Mouse (Mus musculus) brain, embryonic 14.5 days (tissue): ENCODE measurements around the gene Cacng7. TPM values are rescaled to one million over a fixed set of nuclear protein-coding genes. Genes with fewer than 3 reads are reported as not detected.

Source experiments
- DNase-seq: peaks from one replicate; pipeline ENCODE4 v3.0.0-alpha.2; 2011; ENCODE audit warnings: low read depth
- CTCF ChIP-seq: fragments of 200-500 bp; IDR thresholded peaks from 2 replicates; pipeline ENCODE4 v1.5.1; 2012; ENCODE audit warnings: inconsistent platforms, mild to moderate bottlenecking, moderate library complexity, borderline replicate concordance; ENCODE audit not compliant: insufficient read depth, insufficient read length; ENCODE audit errors: extremely low read depth
- POLR2A ChIP-seq: fragments of 200-500 bp; IDR thresholded peaks from 2 replicates; pipeline ENCODE4 v1.6.1; 2012; ENCODE audit warnings: mild to moderate bottlenecking, inconsistent platforms, borderline replicate concordance; ENCODE audit not compliant: poor library complexity, insufficient read depth, insufficient read length, severe bottlenecking; ENCODE audit errors: extremely low read depth
- polyA plus RNA-seq: library from polyadenylated mRNA; depleted of rRNA; stranded (reverse); fragments of >200 nt; gene quantifications from 2 replicates; pipeline ENCODE4 v1.2.3, GENCODE M21; 2012

Gene Cacng7
- polyA plus RNA-seq, 1 experiment, result 171 TPM

DNA sequence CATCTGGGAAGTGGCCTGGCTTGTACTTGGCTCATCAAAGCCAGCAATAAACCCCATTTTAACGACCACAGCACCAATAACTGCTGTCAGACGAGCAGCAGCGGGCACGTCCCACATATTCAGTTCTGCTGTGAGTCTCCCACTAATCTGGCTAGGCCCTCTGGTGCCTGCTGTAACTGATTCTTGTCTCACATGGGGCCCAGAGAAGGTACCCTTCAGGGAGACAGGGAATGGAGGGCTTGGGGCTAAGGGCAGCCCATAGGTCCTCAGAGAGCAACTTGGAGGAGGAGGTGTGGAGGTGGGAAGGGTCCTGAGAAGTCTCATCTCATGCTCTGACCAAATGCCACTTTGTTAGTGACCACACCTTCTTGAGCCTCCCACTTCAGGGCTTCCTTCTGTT lies 24.1 kb upstream of the Cacng7 start:
- TF ChIP-seq POLR2A, result no peak
- TF ChIP-seq CTCF, result no peak
- no peak for DNase-seq

DNA sequence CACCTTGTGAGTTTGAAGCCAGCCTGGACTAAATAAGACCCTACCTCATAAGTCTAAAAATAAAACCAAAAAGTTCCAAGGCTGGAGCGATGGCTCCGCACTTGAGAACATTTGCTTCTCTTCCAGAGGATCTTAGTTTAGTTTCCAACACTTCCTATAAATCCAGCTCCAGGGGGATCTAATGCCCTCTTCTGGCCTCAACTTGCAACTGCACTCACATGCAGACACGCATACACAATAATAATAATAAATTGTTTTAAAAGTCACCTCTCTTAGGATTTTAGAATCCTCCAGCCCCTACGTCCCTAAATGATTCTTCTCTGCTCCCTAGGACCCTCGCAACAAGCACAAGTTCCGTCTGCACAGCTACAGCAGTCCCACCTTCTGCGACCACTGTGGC lies 22.5 kb upstream of the Cacng7 start:
- no peak for TF ChIP-seq POLR2A
- TF ChIP-seq CTCF, result no peak
- no peak for DNase-seq

DNA sequence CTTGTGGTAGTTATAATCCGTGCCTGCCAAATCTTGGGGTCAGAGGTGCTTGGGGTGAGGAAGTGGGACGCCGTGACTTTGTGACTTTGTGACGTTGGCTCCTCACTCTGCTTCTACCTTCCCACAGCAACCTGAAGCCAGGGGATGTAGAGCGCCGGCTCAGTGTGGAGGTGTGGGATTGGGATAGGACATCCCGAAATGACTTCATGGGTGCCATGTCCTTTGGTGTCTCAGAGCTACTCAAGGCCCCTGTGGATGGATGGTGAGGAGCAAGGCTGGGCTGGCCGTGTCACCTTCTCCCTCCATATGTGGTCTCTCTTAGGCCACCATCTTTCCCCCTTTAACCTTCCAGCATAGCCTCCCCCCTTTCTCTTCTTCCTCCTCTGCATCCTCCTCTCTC lies 19.2 kb upstream of the Cacng7 start:
- no peak for TF ChIP-seq CTCF
- no peak for TF ChIP-seq POLR2A
- no peak for DNase-seq

DNA sequence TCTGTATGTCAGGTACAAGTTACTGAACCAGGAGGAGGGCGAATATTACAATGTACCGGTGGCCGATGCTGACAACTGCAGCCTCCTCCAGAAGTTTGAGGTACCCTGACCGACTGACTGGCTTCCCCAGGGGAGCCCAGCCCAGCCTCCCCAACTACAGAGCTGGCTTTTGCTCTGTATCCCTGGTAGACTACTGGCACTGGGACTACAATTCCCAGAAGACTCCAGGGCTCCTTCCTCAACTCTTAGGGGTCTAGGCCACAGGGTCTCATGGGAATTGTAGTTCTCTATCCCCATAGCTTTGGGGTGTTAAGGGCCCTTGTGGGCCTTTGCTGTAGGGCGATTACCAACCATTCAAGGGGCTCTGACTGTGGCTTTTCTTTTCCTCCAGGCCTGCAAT lies 18.6 kb upstream of the Cacng7 start:
- TF ChIP-seq POLR2A (no peak), CTCF (no peak)
- peak; percentile 61 for DNase-seq

DNA sequence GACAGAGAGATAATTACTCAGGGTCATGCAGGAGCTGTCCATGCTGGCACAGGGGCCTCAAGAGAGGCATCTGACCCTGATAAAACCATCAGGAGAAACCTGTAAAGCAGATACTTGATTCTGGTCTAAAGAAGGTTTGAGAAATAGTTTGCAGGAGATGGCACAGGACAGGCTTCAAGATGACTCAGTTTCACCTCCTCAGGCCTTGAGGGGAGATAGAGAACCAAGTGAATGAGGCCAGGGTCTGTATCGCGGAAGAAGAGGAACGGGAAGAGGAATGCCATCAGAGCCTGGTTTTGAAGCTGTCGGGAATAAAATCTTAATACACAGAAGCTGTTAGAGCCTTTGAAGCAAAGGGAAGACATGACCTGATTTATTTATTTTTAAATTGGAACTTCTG lies 15.1 kb upstream of the Cacng7 start:
- TF ChIP-seq POLR2A (no peak), CTCF (no peak)
- DNase-seq, result no peak

DNA sequence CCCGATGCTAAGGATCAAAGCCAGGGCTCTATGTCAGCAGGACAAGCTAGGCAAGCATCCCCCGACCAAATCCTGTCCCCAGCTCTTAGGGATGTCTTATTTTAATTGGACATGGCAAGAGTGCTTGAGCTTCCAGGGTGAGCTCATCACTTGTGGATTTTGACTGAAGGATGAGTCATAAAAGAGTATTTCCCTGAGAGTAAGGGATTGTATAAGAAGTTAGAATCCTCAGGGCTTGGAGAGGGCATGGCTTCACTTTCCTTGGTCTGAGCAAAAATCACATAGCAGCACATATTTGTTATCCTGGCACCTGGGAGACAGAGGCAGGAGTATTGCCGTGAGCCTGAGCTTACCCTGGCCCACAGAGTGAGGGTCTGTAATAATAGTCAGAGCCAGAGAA lies 11.9 kb upstream of the Cacng7 start:
- DNase-seq, result no peak
- TF ChIP-seq CTCF (no peak), POLR2A (no peak)

DNA sequence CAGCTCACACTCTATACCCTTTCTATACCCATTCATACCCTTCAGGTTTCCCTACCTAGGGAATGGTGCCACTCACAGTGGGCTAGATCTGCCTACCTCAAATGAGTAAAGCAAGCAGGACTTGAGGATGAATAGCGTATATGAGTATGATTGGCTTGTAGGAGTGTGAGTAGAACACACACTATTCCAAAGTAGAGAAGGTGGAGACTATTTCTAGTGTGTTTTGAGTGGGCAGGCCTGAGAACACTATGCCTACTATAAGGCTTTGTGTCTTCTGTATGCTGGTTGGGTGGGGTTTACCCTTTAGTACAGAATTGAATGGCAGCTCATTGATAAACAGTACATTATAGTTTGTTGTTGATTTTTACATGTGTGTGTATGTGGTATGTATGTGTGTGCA lies 8.9 kb upstream of the Cacng7 start:
- TF ChIP-seq CTCF, result no peak
- TF ChIP-seq POLR2A, result no peak

DNA sequence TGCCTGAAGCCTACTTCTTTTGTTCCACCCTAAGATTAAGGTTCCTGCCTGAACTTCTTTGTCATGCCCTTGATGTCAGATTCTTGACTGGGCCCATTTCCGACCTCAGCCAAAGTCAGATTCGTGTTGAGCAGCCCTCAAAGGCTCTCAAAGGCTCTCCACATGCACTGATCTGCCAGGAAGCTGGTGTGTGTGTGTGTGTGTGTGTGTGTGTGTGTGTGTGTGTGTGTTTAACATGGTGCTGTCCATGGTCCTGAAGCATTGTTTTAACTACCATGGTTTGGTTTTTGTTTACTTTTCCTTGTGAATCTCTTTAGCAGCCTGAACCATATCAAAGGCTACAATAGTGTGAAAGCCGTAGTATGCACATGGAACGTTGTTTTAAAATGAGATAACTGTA lies 4.8 kb upstream of the Cacng7 start:
- no peak for TF ChIP-seq CTCF
- TF ChIP-seq POLR2A, result no peak
- DNase-seq, result no peak

More for the DNA sequence above, 8.9 kb upstream of the Cacng7 start:
- DNase-seq, result no peak

DNA sequence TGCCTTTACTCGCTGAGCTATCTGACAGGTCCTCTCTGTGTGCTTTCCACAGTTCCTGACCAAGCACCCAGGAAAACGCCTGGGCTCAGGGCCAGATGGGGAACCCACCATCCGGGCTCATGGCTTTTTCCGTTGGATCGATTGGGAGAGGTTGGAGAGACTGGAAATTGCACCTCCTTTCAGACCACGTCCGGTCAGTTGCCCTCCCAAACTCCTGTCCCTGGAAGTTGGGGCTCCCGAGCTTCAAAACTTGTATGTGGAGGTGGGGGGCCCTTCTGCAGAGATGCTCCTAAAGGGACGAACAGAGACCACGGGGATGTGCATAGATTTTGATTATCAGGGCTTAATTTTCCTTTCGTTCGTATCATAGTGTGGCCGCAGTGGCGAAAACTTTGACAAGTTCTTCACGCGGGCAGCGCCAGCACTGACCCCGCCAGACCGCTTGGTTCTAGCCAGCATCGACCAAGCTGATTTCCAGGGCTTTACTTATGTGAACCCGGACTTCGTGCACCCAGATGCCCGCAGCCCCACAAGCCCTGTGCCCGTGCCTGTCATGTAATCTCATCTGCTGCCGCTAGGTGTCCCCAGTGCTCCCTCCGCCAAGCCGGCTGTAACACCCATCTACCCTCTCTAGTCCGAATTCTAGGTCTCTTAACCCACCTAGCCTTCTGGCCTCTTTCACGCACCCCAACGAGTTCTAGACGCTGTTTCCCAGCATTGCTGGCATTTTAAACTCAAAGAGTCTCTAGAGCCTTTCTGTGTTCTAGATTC lies 2.8 kb upstream of the Cacng7 start:
- peak; percentile 85 for DNase-seq
- TF ChIP-seq POLR2A (no peak), CTCF (peak; percentile 98)

DNA sequence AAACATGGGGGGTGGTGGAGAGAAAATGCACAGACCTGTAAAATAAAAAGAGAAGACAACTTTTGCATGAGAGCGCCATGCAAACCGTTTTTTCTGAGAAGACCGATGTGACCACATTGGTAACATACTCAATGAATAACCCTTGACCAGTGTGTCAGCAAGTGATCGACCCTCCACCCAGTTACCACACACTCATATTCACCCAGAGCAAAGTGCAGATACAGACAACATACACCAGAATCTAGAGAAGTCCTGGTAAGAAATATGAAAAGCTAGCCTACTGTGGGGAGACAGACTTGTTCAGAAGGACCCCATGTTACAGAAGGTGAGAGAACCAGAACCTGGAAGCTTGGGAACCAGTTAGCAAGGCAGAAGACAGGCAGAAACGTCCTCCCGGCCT lies 1.6 kb upstream of the Cacng7 start:
- TF ChIP-seq CTCF, result no peak
- TF ChIP-seq POLR2A, result no peak
- DNase-seq, result no peak

DNA sequence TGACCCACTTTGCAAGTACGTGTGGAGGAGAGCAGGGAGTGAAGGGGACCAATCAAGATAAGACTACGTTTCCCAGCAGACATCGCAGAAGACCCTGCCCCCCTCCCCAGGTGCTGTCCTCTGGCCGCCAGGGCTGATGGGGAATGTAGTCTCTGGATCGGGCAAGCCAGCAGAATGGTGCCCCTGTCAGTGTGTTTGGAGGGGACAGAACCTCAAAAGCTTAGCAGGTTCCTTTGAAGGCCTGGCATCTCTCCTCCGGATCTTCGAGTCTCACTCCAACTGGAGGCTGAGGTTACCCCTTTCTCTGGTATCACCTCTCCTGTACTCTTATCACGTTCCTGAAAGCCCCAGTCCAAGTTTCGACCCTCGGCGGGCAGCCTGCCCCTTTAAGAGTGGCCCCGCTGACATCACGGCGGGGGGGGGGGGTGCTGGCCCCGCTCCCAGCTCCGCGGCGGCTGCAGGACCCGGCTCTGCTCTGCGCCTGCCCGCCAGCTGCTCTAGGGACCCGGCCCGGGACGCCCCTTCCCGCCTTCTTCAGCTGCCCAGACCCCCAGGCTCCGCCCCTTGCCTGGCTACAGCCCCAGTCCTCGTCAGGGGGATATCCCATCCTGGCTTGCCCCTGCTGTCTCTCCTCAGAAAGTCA lies 1.1 kb upstream of the Cacng7 start:
- TF ChIP-seq POLR2A, result no peak
- no peak for TF ChIP-seq CTCF
- peak; percentile 97 for DNase-seq

DNA sequence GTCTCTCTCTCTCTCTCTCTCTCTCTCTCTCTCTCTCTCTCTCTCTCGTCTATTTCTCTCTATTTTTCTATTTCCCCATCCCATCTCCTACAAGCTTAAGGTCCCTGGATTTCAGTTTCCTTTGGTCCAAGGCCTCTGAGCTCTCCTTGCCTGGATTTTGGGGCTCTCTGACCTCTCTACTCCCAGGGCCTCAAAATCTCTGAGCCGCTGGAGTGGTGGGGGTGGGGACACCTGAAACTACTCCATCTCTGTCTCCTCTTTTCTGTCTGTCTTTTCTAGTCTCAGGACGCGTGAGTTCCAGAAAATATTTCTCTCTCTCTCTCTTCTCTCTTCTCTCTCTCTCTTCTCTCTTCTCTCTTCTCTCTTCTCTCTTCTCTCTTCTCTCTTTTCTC lies 535 bp upstream of the Cacng7 start:
- DNase-seq, result no peak
- TF ChIP-seq POLR2A, result no peak
- TF ChIP-seq CTCF, result no peak

DNA sequence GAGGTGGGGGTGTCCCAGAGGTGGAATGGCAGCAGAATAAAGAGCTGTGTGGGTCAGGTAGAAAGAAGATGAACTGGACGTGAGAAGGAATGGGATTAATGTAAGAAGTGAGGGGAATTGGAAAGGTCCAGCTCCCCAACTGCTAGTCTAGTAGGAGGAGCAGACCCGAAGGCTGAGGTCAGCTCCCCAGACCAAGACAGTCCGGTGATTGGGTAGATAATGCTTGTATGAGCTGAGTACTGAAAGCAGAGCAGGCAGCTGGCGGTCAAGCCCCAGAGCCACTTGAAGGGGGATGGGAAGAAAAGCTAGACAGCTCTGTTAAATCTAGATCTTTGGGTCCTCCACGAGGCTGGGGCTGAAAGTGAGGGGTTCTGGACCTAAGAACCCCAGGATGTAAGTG lies 787 bp downstream of the Cacng7 start:
- DNase-seq, result peak; percentile 39
- TF ChIP-seq POLR2A (no peak), CTCF (no peak)

DNA sequence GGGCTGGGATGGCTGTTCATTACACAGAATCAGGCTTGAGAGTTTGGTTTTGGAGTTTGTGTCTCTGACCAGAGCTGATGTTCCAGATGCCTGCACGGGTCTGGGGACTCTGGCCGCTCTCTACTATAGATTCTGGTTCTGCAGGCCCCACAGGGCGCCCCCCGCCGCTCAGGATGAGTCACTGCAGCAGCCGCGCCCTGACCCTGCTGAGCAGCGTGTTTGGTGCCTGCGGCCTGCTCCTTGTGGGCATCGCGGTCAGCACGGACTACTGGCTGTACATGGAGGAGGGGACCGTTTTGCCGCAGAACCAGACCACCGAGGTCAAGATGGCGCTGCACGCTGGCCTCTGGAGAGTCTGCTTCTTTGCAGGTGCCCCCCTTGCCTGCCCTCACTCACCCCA lies 3.7 kb downstream of the Cacng7 start:
- TF ChIP-seq CTCF (no peak), POLR2A (no peak)
- no peak for DNase-seq

DNA sequence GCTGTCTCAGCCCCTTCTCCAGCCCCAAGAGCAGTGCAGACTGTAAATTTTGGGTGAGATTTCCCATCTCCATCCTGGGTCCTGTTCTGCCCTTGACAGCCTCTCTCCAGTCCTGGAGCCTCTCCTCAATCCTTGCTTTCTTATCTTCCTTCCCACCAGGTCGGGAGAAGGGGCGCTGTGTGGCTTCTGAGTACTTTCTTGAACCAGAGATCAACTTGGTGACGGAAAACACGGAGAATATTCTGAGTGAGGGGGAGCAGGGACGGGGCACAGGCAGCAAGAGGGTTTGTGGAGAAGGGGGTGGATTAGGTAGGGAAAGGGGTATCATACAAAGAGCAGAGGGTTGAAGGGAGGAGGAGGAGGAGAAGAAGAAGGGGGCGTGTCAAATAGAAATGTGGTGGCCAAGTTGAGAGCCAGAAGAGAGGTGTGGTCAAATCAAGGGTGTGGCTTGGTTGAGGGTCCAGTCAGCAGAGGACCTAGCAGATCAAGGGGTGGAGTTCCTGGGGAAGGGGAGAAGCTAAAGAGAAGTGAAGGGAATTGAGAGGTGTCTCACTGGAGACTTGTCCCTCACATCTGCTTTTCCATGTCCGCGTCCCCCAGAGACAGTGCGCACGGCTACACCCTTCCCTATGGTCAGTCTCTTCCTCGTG lies 5.7 kb downstream of the Cacng7 start:
- no peak for DNase-seq
- no peak for TF ChIP-seq POLR2A
- no peak for TF ChIP-seq CTCF

DNA sequence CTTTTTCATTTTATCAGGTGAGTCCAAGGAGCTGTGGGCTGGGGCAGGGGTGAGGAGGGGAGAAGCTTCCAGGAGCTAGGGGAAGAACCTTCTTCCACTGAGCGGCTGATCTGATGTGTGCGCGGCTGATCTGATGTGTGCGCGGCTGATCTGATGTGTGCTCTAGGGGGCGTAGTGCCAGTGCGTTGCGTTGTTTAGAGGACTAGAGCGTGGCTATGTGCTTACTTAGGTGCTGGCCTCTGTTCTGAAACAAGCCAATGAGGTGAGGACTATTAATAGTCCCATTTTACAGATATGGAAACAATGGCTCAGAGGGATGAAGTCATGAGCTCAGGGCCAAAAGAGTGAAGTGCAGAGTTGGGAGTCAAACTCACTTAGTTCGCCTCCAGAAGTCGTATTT lies 6.3 kb downstream of the Cacng7 start:
- TF ChIP-seq POLR2A, result no peak
- no peak for TF ChIP-seq CTCF
- DNase-seq, result no peak
